Mouse (Mus musculus) brain, embryonic 14.5 days (tissue): ENCODE data around the gene Slc1a7.

Experiments used
- CTCF ChIP-seq: fragments of 200-500 bp; IDR thresholded peaks from 2 replicates; pipeline ENCODE4 v1.5.1; 2012; ENCODE audit warnings: inconsistent platforms, mild to moderate bottlenecking, moderate library complexity, borderline replicate concordance; ENCODE audit not compliant: insufficient read depth, insufficient read length; ENCODE audit errors: extremely low read depth
- POLR2A ChIP-seq: fragments of 200-500 bp; IDR thresholded peaks from 2 replicates; pipeline ENCODE4 v1.6.1; 2012; ENCODE audit warnings: mild to moderate bottlenecking, inconsistent platforms, borderline replicate concordance; ENCODE audit not compliant: poor library complexity, insufficient read depth, insufficient read length, severe bottlenecking; ENCODE audit errors: extremely low read depth

DNA sequence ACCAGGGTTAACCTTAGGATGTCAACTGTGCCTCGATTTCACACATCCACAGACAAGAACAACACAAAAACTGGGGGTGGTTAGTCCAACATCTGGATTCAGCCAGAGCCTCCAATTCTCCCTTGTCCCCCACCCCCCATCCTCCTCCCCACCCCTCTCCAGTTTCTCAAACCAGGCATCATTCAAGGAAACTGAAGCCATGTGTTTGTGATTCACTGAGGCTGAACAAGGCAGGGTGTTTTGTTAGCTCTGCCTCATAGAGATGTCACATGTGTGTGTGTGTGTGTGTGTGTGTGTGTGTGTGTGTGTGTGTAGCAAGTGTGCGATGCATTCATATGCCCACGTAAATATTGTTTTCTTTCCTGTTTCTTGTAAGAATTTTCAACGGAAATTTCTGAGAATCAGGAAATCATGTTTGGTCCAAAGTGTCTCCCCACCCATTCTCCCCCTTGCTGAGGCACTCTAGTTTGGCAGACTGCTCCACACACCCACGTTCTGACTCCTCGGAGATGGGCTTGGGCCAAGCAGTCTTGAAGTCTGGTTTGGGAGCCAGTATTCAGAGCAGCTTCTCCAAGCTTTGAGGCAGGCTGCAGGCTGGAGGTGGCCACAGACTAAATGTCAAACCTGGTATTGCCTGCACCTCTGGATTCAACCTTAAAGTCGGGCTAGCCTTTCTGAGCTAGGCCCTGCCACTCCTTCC, 16.3 kb downstream of the Slc1a7 start:
- TF ChIP-seq CTCF (no peak), POLR2A (no peak)
